Mouse (Mus musculus): ENCODE measurements around the gene Slc22a23. TPM values are rescaled to one million over a fixed set of nuclear protein-coding genes. Genes with fewer than 3 reads are reported as not detected.

Gene Slc22a23
- polyA plus RNA-seq, 1 experiment from 2014 or later: 5.6 TPM

GRCm38 (mm10) chr13:34355656-34356055, 10.7 kb upstream of the Slc22a23 start:
- 89% methylated on average over 5 of the region's 5 CpGs for WGBS
- H3K9me3 ChIP-seq: no peaks in the 10 kb centered on the region
- no peak overlapping the region for H3K4me2 ChIP-seq
- no peak overlapping the region for H3K27ac ChIP-seq
- H3K4me1 ChIP-seq: no peaks in the 10 kb centered on the region
- no peak for ATAC-seq (ENCODE audit: insufficient number of reproducible peaks, low FRiP score, low TSS enrichment, low read depth)
- H3K4me3 ChIP-seq: no peak overlapping the region
- H3K9ac ChIP-seq: no peak overlapping the region
- H3K27me3 ChIP-seq: no peaks in the 10 kb centered on the region
- H3K36me3 ChIP-seq: no peaks in the 10 kb centered on the region

GRCm38 (mm10) chr13:34354830-34355624, 10.0 kb upstream of the Slc22a23 start:
- H3K4me1 ChIP-seq: no peaks in the 10 kb centered on the region
- H3K27me3 ChIP-seq: no peaks in the 10 kb centered on the region
- no peak for ATAC-seq (ENCODE audit: insufficient number of reproducible peaks, low FRiP score, low TSS enrichment, low read depth)
- H3K27ac ChIP-seq: no peak overlapping the region
- no peak overlapping the region for H3K4me3 ChIP-seq
- H3K36me3 ChIP-seq: no peaks in the 10 kb centered on the region
- no peak overlapping the region for H3K9ac ChIP-seq
- no peak overlapping the region for H3K4me2 ChIP-seq
- no peaks in the 10 kb centered on the region for H3K9me3 ChIP-seq
- WGBS: 85% methylated on average over 10 of the region's 10 CpGs

DNA sequence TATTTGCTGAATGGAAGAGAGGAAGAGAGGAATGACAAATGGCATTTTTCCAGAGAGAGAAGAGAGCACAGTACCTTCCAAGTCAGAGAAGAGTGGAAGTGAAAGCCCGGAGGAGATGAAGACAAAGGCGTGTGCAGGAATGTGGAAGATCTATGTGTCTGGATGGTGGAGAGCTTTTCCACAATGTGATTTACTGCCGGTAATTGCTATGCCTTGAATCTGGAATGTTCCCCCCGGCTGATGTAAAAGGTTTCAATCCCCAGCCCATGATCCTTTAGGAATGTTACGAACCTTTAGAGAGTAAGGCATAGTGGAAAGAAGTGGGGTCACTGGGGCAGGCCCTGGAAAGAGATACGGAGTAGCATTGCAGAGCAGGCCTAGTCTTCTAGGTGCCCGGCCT, 8.3 kb upstream of the Slc22a23 start:
- no peak for ATAC-seq (ENCODE audit: insufficient number of reproducible peaks, low FRiP score, low TSS enrichment, low read depth)
- Histone ChIP-seq H3K27ac (no peak overlapping the region), H3K27me3 (no peaks in the 10 kb centered on the region), H3K9me3 (no peaks in the 10 kb centered on the region), H3K36me3 (no peaks in the 10 kb centered on the region), H3K4me1 (no peaks in the 10 kb centered on the region), H3K4me2 (no peak overlapping the region), H3K4me3 (no peak overlapping the region), H3K9ac (no peak overlapping the region)
- 54% methylated on average over 7 of the region's 7 CpGs for WGBS

GRCm38 (mm10) chr13:34351437-34351836, 6.5 kb upstream of the Slc22a23 start:
- no peaks in the 10 kb centered on the region for H3K27me3 ChIP-seq
- no peak overlapping the region for H3K4me3 ChIP-seq
- H3K4me1 ChIP-seq: 0 out of 2 replicates have a peak, but pooled peaks cover 3% of the 10 kb centered on the region
- no peak overlapping the region for H3K9ac ChIP-seq
- H3K36me3 ChIP-seq: no peaks in the 10 kb centered on the region
- H3K9me3 ChIP-seq: no peaks in the 10 kb centered on the region
- no peak for ATAC-seq (ENCODE audit: insufficient number of reproducible peaks, low FRiP score, low TSS enrichment, low read depth)
- H3K4me2 ChIP-seq: no peak overlapping the region
- no peak overlapping the region for H3K27ac ChIP-seq

- WGBS: 63% methylated on average over 7 of the region's 7 CpGs
- no peak overlapping the region for H3K4me2 ChIP-seq
- H3K9me3 ChIP-seq: no peaks in the 10 kb centered on the region
- H3K4me3 ChIP-seq: no peak overlapping the region
- H3K27ac ChIP-seq: no peak overlapping the region
- no peaks in the 10 kb centered on the region for H3K36me3 ChIP-seq
- H3K9ac ChIP-seq: no peak overlapping the region
- peaks cover 23% of the 10 kb centered on the region for H3K4me1 ChIP-seq
- no peak for ATAC-seq (ENCODE audit: insufficient number of reproducible peaks, low FRiP score, low TSS enrichment, low read depth)
- H3K27me3 ChIP-seq: peaks cover 16% of the 10 kb centered on the region; the same call in 1 of the 2 replicates
These were observed 3.2 kb upstream of the Slc22a23 start for GRCm38 (mm10) chr13:34347960-34348889.

GRCm38 (mm10) chr13:34346748-34347147, 1.8 kb upstream of the Slc22a23 start:
- Histone ChIP-seq H3K36me3 (no peaks in the 10 kb centered on the region), H3K27ac (no peak overlapping the region), H3K9me3 (no peaks in the 10 kb centered on the region), H3K4me1 (peaks cover 28% of the 10 kb centered on the region), H3K4me3 (no peak overlapping the region), H3K9ac (no peak overlapping the region), H3K4me2 (no peak overlapping the region), H3K27me3 (peaks cover 19% of the 10 kb centered on the region; the same call in 1 of the 2 replicates)
- WGBS: 55% methylated on average over 4 of the region's 4 CpGs
- ATAC-seq (ENCODE audit: insufficient number of reproducible peaks, low FRiP score, low TSS enrichment, low read depth): no peak

DNA sequence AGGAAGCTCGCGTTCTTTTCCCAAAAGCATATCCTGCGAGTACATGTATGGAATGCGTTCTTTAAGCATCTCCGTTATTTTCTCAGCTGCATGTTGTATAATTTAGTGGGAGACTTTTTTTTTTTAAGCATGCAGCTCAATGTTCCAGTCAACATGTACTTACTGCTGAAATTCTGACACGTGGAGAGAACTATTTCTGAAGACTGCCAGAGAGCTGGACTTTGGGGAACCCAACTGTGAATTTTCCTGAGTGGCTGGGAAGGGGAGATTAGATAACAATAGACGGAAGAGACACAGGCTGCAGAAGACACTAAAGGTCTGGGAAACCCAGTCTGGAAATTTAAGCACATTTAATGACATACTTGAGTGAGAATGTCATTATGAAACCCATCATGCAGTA, 1.3 kb upstream of the Slc22a23 start:
- H3K9me3 ChIP-seq: no peaks in the 10 kb centered on the region
- 46% methylated on average over 7 of the region's 7 CpGs for WGBS
- peaks cover 19% of the 10 kb centered on the region; the same call in 1 of the 2 replicates for H3K27me3 ChIP-seq
- no peak overlapping the region for H3K4me3 ChIP-seq
- no peak for ATAC-seq (ENCODE audit: insufficient number of reproducible peaks, low FRiP score, low TSS enrichment, low read depth)
- H3K9ac ChIP-seq: no peak overlapping the region
- peaks cover 30% of the 10 kb centered on the region for H3K4me1 ChIP-seq
- H3K36me3 ChIP-seq: no peaks in the 10 kb centered on the region
- no peak overlapping the region for H3K27ac ChIP-seq
- no peak overlapping the region for H3K4me2 ChIP-seq

GRCm38 (mm10) chr13:34344376-34345127, 430 bp downstream of the Slc22a23 start:
- Histone ChIP-seq H3K36me3 (no peaks in the 10 kb centered on the region), H3K27ac (peak overlapping the region; percentile 43), H3K4me1 (peaks cover 30% of the 10 kb centered on the region), H3K4me2 (peak overlapping the region; percentile 99), H3K9me3 (no peaks in the 10 kb centered on the region), H3K9ac (peak overlapping the region; percentile 68), H3K4me3 (peak overlapping the region; percentile 76), H3K27me3 (peaks cover 19% of the 10 kb centered on the region; the same call in 1 of the 2 replicates)
- peak; percentile 25; the same call in 1 of the 2 replicates for ATAC-seq (ENCODE audit: insufficient number of reproducible peaks, low FRiP score, low TSS enrichment, low read depth)
- WGBS: under 1% methylated on average over 44 of the region's 101 CpGs

DNA sequence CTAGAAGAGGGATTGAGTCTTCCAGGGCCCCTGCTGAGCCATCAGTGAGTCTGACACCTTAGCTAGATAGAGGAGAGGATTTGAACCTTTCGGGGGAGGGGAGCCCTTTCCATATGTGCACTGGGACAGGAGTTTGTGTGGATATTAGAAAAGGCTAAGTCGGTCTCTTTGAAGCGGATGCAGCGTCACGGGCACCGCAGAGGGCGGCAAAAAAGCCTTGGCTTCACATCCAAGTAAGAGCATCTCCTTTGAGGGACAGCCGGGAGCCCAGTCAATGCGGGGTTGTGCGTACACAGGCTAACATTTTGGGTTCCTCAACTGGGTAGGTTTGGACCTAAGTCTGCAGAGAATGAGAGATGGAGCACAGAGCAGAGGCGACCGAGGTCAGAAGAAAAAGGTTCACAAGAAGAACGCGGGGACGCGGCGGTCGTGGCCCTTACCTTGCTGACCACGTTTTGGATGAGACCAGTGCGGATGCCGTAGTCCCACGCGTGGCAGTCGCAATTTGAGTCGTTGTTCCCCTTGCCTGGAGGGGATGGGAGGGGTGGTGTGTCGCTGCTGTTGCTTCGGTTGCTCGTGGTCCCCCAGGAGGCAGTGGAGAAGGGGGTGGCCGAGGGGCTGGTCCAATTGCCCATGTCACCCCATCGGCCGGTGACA, 1.1 kb downstream of the Slc22a23 start:
- Histone ChIP-seq H3K27me3 (peaks cover 19% of the 10 kb centered on the region; the same call in 1 of the 2 replicates), H3K9ac (peak overlapping the region; percentile 68), H3K4me1 (peaks cover 30% of the 10 kb centered on the region), H3K4me2 (peak overlapping the region; percentile 99), H3K36me3 (no peaks in the 10 kb centered on the region), H3K4me3 (peak overlapping the region; percentile 76), H3K27ac (no peak overlapping the region), H3K9me3 (no peaks in the 10 kb centered on the region)
- WGBS: 1% methylated on average over 31 of the region's 31 CpGs
- 0 out of 2 replicates have a peak, but pooled peaks have one; percentile 20 for ATAC-seq (ENCODE audit: insufficient number of reproducible peaks, low FRiP score, low TSS enrichment, low read depth)

- Histone ChIP-seq H3K27me3 (peaks cover 19% of the 10 kb centered on the region; the same call in 1 of the 2 replicates), H3K36me3 (no peaks in the 10 kb centered on the region), H3K27ac (no peak overlapping the region), H3K4me2 (no peak overlapping the region), H3K4me1 (peaks cover 30% of the 10 kb centered on the region), H3K9ac (no peak overlapping the region), H3K4me3 (peak overlapping the region; percentile 76; the same call in 1 of the 2 replicates), H3K9me3 (no peaks in the 10 kb centered on the region)
- no peak for ATAC-seq (ENCODE audit: insufficient number of reproducible peaks, low FRiP score, low TSS enrichment, low read depth)
- WGBS: 77% methylated on average over 6 of the region's 6 CpGs
These were observed 2.6 kb downstream of the Slc22a23 start for GRCm38 (mm10) chr13:34342286-34342890.

- H3K4me1 ChIP-seq: peaks cover 3% of the 10 kb centered on the region; the same call in 1 of the 2 replicates
- H3K9me3 ChIP-seq: no peaks in the 10 kb centered on the region
- H3K27ac ChIP-seq: no peak overlapping the region
- no peak overlapping the region for H3K4me3 ChIP-seq
- H3K4me2 ChIP-seq: no peak overlapping the region
- no peaks in the 10 kb centered on the region for H3K27me3 ChIP-seq
- no peaks in the 10 kb centered on the region for H3K36me3 ChIP-seq
- 84% methylated on average over 1 of the region's 1 CpGs for WGBS
- ATAC-seq (ENCODE audit: insufficient number of reproducible peaks, low FRiP score, low TSS enrichment, low read depth): no peak
- H3K9ac ChIP-seq: no peak overlapping the region
These were observed 8.1 kb downstream of the Slc22a23 start for GRCm38 (mm10) chr13:34336895-34337294.

Data from limb, embryonic 15.5 days (tissue).